Mouse (Mus musculus) olfactory bulb, adult 2 months (tissue): ENCODE data around the gene Smim27.

Experiments used
- CTCF ChIP-seq: fragments of 200-500 bp; IDR thresholded peaks from 2 replicates; pipeline ENCODE4 v1.5.1; 2012; ENCODE audit warnings: low read depth, mild to moderate bottlenecking, low read length, moderate library complexity; ENCODE audit not compliant: insufficient read depth
- POLR2A ChIP-seq: fragments of 200-500 bp; IDR thresholded peaks from 2 replicates; pipeline ENCODE4 v1.6.1; 2012; ENCODE audit warnings: mild to moderate bottlenecking, low read depth, low read length, moderate library complexity; ENCODE audit not compliant: insufficient read depth

GRCm38 (mm10) chr4:40269430-40270032 is at the start of gene Smim27, which contains the start of gene Topors:
- no peak for TF ChIP-seq CTCF
- peak; percentile 88 for TF ChIP-seq POLR2A
